Mouse (Mus musculus): ENCODE results near the gene Snx18.

Snx18 gene

DNA sequence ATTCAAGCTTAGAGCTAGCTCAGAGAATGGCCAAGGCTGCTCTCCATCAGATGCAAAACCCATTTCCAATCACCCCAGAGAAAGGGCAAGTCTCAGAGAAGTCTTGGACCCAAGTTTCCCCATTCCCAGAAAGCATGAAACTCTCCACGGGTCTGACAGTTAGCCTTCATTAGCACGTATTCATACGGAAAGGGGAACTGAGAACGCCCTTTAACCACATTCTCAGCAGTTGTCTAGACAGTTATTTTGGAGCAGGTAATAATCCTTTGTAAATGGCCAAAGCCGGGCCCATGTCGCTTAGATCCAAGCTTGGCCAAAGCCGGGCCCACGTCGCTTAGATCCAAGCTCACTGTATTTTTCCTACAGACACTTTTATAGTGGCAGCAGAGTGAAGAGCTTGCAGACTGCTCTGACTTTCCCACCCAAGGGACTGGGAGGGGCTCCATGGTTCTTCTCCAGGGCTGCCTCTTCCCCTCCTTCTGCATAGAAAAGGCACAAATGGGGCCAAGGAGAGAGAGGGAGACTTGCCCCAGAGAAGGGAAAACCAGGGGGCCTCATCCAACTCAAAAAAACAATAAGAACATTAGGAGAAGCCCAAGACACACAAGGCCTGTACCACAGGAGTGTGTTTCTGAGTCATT, 46.2 kb downstream of the Snx18 start:
- DNase-seq (ENCODE audit: extremely low spot score, low spot score): no peak

DNA sequence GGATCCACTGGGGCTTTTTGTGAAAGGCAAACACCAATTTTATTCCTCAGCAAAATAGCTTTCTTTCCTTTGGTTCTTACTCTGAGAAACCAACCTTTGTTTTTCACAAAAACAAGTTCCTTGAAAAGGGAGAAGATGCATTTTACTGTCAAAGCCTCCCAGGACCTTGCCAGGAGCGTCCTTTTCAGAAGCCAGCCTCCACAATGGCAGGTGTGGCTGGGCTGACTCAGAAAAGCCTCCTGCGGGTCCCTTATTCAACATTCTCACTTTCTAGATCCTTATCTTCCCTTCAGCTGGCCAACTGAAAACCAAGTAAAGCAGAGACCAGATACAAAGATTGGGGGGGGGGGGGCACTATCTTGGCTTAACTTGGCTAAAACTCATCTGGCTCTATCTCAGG, 48.8 kb downstream of the Snx18 start:
- DNase-seq (ENCODE audit: extremely low spot score, low spot score): no peak

DNA sequence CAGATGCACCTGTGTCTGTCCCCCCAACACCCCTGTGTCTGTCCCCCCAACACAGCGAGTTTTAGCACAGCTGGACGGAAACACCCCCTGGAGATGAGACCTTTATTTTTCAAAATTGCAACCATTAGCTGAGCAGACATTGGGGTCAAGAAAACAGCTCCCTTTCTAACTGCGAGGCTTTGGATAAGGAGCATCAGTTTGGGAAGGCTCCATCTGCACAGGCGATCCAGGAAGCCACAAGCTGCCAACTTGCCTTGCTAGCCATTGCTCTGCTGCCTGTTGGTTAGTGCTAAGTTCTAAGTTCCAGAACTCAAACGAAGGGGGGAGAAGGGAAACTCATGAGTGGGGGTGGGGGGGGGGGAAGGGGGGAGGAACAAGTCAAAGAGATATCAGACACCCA, 51.4 kb downstream of the Snx18 start:
- no peak for DNase-seq (ENCODE audit: extremely low spot score, low spot score)

DNA sequence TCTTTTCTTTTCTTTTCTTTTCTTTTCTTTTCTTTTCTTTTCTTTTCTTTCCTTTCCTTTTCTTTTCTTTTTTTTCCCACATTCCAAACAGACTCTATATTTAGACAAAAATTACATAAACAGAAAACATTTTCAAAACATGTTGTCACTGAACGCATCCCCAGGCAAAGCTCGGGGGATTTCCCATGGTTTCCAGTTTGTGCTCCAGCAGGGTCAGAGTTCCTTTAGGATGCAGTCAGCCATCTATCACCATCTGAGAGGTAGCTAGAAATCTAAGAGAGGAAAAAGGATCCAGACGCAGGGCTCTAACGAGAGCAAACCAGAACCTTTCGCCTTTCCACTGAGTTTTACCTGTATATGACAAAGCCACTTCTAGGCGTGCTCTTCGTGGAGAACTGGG, 52.0 kb downstream of the Snx18 start:
- no peak for DNase-seq (ENCODE audit: extremely low spot score, low spot score)

DNA sequence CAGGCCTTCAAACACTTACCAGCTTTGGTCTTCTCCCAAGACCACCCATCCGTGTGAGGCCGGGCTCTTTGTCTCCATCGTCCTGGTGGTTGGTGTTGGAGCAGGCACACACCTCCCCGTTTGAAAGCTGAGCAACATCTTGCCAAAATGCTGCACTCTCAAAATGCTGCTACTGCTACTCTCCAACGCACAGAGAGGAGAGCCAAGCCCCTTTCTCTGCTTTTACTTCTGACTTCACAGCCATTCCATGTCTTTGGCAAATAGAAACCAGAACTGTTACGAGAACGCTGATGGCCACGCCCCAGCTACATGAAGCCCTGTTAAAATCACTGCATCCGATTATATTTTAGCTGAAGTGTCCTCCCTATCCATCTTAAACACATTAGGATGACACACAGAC, 58.7 kb downstream of the Snx18 start:
- no peak for DNase-seq (ENCODE audit: extremely low spot score, low spot score)

DNA sequence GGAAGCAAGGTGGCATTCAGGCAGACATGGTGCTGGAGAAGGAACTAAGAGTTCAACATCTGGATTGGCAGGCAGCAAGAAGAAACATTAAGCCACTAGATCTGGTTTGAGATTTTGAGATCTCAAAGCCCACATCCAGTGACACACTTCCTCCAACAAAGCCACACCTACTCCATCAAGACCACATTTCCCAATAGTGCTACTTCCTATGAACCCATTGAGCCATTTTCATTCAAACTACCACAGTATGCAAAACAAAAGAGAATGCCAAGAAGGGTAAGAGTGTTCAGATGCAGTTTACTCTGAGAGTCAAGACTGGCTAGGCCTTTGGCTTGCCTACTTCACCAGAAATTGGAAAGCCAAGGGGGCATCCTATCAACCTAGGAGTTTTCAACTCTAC, 61.8 kb downstream of the Snx18 start:
- DNase-seq (ENCODE audit: extremely low spot score, low spot score): no peak

DNA sequence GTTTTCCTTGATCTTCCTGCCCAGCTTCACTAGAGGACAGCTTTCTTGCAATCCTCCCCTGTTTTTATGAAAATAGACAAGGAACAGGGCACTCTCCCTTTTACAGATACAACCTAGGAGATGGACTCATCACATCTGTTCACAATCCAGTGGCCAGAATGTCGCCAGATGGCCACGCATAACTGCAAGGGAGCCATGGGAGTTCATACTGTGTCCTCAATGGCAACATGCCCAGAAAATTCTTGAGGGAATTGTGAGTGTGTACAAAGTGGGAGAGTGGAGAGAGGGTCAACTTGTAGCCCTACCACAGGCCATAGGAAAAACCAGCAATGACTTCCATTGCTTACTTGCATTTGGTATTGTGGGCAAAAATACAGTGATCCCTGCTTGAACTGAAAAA, 63.1 kb downstream of the Snx18 start:
- DNase-seq (ENCODE audit: extremely low spot score, low spot score): no peak

DNA sequence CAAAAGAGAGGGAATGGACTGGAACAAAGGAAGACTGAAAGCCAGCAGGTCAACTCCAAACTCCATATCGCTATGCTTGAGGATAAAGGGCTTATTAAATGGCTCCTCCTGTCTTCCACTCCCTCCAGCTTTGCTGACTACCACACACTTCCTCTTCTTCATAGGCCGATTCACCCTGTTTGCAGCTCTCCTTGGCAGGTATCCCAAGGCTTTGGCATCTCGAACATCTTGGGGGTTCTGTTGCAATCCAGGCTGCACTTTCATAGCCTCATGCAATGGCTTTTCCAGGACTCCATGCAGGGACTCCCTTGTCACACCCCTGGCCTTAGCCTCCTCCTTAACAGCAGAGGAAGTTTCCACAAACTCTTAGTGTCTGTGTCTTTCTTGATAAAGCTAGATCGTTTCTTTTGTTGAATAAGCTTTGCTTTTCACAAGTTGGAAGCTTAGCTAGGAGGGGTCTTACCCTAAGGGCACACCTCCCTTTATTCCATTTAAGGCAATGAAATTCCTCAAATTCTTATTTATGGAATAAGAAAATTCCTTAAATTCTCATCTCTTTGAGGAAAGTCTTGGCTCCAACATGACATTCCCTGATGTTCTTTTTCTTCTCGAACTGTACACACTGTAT, 64.6 kb downstream of the Snx18 start:
- no peak for DNase-seq (ENCODE audit: extremely low spot score, low spot score)

DNA sequence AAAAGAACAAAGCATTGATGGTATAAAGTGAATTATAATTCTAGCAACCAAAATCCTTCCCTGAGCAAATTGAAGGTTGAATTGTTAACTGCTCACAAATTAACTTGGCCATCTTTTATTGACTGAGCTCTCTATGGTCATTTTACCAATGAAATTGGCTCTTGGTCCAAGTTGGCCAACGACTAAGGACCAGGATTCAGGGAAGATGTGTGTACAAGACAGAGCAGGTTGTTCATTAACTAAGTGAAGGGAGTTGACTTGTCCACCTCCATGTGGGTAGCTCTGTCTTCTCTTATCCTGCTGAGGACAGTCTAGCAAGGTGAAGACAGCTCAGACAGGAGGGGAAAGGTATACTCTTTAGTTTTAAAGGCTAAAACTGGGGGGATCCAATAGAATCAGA, 66.0 kb downstream of the Snx18 start:
- DNase-seq (ENCODE audit: extremely low spot score, low spot score): no peak

DNA sequence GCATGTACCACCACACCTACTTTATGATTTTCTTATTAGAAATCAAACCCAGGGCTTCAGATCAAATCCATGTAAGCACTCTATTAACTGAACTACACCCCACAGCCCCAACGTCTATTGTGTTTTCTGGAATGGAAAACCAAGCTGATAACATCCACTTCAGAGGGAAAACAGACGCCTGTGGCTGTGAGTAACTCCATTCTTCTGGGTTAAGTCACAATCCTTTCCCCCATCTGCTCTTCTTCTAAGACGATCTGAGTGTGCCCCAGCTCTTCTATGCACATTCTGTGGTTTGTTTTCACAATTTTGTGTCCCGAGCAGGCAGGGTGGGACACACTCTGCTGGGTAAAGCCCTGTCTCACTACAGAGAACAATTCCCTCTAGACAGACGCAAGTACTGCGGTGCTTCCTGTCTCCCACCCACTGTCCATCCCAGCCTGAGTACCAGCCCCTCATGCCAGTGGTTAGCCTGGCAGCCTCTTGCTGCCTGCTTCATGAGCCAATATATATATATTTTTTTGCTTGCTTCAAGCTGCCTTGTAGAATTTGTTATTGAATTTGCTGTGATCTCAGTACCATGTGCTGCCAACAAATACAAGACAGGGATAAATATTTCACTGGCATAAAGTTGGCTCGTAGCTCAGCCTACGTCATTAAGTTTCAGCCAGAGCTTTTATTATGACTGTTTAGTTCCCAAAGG, 67.3 kb downstream of the Snx18 start:
- no peak for DNase-seq (ENCODE audit: extremely low spot score, low spot score)

DNA sequence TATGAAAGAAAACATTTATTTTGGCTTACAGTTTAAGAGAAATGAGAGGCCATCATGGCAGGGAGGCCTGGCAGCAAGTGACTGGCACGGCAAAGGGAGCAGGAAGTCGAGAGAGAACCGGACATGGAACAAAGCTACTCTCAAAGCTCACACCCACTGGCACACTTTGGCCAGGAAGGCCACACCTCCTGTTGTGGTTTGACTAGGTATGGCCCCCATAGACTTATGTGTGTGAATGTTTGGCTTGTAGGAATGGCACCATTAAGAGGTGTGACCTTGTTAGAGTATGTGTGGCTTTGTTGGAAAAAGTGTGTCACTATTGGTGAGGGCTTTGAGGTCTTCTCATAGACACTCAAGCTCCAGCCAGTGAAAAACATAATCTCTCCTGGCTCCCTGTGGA, 69.3 kb downstream of the Snx18 start:
- no peak for DNase-seq (ENCODE audit: extremely low spot score, low spot score)

DNA sequence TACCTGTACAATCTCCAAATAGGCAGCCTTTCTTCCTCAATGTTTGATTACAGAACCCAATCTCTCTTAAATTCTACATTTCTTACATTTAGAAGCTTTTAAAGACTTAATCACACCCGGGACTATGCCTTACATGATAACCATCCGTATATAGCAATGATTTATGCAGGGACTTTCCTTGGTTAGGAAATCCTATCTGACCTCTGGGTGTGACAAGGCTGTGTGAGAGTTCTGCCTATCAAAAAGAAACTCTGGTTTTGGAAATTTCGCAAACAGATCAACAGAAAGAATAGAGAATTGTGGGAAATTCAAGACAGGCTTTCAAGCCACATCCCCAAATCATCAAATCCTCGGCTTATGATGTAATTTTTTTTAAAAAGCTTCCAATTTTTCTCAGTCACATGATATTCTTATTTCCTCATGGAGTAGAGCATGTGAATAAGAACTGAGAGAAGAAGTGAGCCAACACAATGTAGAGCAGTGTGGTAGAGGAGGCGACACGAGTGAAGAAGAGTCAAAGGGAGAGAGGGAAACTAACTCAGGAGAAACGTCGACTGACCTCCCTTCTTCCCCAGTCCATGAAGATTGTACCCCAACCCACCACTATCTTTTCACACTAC, 70.4 kb downstream of the Snx18 start:
- DNase-seq (ENCODE audit: extremely low spot score, low spot score): no peak

DNA sequence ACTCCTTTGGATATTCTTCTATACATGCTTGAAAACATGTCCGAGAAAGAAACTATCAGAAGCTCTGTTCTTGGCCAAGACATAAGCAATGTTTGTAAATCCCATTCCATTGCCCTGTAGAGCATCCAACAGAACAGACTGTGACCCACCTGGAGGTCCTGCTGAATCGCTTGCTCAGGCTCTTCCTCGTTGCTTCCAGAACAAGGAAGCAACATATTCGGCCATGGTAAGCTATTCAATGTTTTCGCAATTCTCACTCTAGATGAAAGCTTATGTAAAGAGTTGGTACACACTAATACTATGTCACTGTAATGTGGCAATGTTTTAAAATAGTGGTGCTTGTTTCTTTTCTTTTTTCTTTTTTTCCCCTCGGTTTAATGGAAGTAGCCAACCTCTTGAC, 76.0 kb downstream of the Snx18 start:
- no peak for DNase-seq (ENCODE audit: extremely low spot score, low spot score)

All from neural tube, embryonic 10.5 days (tissue).